Mouse (Mus musculus) hindbrain, embryonic 12.5 days (tissue): ENCODE results near the gene Ust. TPM values are rescaled to one million over a fixed set of nuclear protein-coding genes. Genes with fewer than 3 reads are reported as not detected.

Source experiments
- ATAC-seq: fragments of 200-750 bp; cut with Nextera tagmentation; 2 replicates; pipeline ENCODE4 v1.8.0; 2017; ENCODE audit warnings: moderate TSS enrichment; ENCODE audit not compliant: low FRiP score
- H3K27ac ChIP-seq: fragments of 300-500 bp; sonication (generic); 2 replicates; pipeline ENCODE4 v1.5.1; 2016; ENCODE audit warnings: mild to moderate bottlenecking
- H3K27me3 ChIP-seq: fragments of 300-500 bp; sonication (generic); 2 replicates; pipeline ENCODE4 v1.6.1; 2016; ENCODE audit warnings: mild to moderate bottlenecking
- H3K36me3 ChIP-seq: fragments of 300-500 bp; sonication (generic); 2 replicates; pipeline ENCODE4 v1.6.1; 2016; ENCODE audit warnings: mild to moderate bottlenecking
- H3K4me1 ChIP-seq: fragments of 300-500 bp; sonication (generic); 2 replicates; pipeline ENCODE4 v1.6.1; 2016
- H3K4me2 ChIP-seq: fragments of 300-500 bp; sonication (generic); replicated peaks from 2 replicates; pipeline ENCODE4 v1.6.1; 2016; ENCODE audit warnings: mild to moderate bottlenecking
- H3K4me3 ChIP-seq: fragments of 300-500 bp; sonication (generic); 2 replicates; pipeline ENCODE4 v1.5.1; 2016; ENCODE audit warnings: mild to moderate bottlenecking
- H3K9ac ChIP-seq: fragments of 300-500 bp; sonication (generic); 2 replicates; pipeline ENCODE4 v1.6.1; 2016; ENCODE audit warnings: mild to moderate bottlenecking, moderate library complexity
- H3K9me3 ChIP-seq: fragments of 300-500 bp; sonication (generic); replicated peaks from 2 replicates; pipeline ENCODE4 v1.6.1; 2016; ENCODE audit warnings: mild to moderate bottlenecking
- WGBS: fragments of 180-500 bp; shearing (Covaris S2); methylation state at CpG from one replicate; pipeline ENCODE4 v1.1.7; 2016; 5-methylcytosine and 5-hydroxymethylcytosine counted together
- polyA plus RNA-seq: library from polyadenylated mRNA; unstranded; fragments of >200 nt; fragmentation: Nextera tagmentation; extraction: Ambion mirVana; gene quantifications from 2 replicates; pipeline ENCODE4 v1.2.1, GENCODE M21; 2016

Gene Ust
- polyA plus RNA-seq, 1 experiment from 2014 or later = 4.4 TPM

- Histone ChIP-seq H3K4me2 (no peak overlapping the region), H3K27ac (no peak overlapping the region), H3K9me3 (no peaks in the 10 kb centered on the region), H3K27me3 (no peaks in the 10 kb centered on the region), H3K9ac (no peak overlapping the region), H3K4me3 (no peak overlapping the region), H3K36me3 (no peaks in the 10 kb centered on the region), H3K4me1 (peaks cover 5% of the 10 kb centered on the region; the same call in 1 of the 2 replicates)
- 94% methylated on average over 9 of the region's 9 CpGs for WGBS
- no peak for ATAC-seq
Observed at GRCm38 (mm10) chr10:8199026-8199756, 319.4 kb downstream of the Ust start.

GRCm38 (mm10) chr10:8197661-8198060 is 321.0 kb downstream of the Ust start:
- Histone ChIP-seq H3K9me3 (no peaks in the 10 kb centered on the region), H3K4me2 (no peak overlapping the region), H3K27ac (no peak overlapping the region), H3K4me3 (no peak overlapping the region), H3K27me3 (no peaks in the 10 kb centered on the region), H3K9ac (no peak overlapping the region), H3K36me3 (no peaks in the 10 kb centered on the region), H3K4me1 (peaks cover 5% of the 10 kb centered on the region; the same call in 1 of the 2 replicates)
- no peak for ATAC-seq
- WGBS = 56% methylated on average over 2 of the region's 2 CpGs

- H3K4me2 ChIP-seq = no peak overlapping the region
- H3K4me3 ChIP-seq = no peak overlapping the region
- H3K27me3 ChIP-seq = no peaks in the 10 kb centered on the region
- 8% methylated on average over 2 of the region's 2 CpGs for WGBS
- H3K9ac ChIP-seq = no peak overlapping the region
- peaks cover 5% of the 10 kb centered on the region; the same call in 1 of the 2 replicates for H3K4me1 ChIP-seq
- H3K36me3 ChIP-seq = no peaks in the 10 kb centered on the region
- no peak overlapping the region for H3K27ac ChIP-seq
- peak; percentile 92 for ATAC-seq
- no peaks in the 10 kb centered on the region for H3K9me3 ChIP-seq
Observed at GRCm38 (mm10) chr10:8196300-8196699, 322.3 kb downstream of the Ust start.

GRCm38 (mm10) chr10:8195730-8196129 is 322.9 kb downstream of the Ust start:
- no peaks in the 10 kb centered on the region for H3K27me3 ChIP-seq
- H3K27ac ChIP-seq = no peak overlapping the region
- WGBS = 59% methylated on average over 6 of the region's 6 CpGs
- no peak overlapping the region for H3K4me3 ChIP-seq
- H3K9ac ChIP-seq = no peak overlapping the region
- no peaks in the 10 kb centered on the region for H3K9me3 ChIP-seq
- H3K4me1 ChIP-seq = peaks cover 5% of the 10 kb centered on the region; the same call in 1 of the 2 replicates
- ATAC-seq = peak; percentile 23; the same call in 1 of the 2 replicates
- H3K4me2 ChIP-seq = no peak overlapping the region
- H3K36me3 ChIP-seq = no peaks in the 10 kb centered on the region

GRCm38 (mm10) chr10:8189331-8189981 is 329.2 kb downstream of the Ust start:
- no peak for ATAC-seq
- Histone ChIP-seq H3K27ac (no peak overlapping the region), H3K27me3 (no peaks in the 10 kb centered on the region), H3K9me3 (no peaks in the 10 kb centered on the region), H3K4me3 (no peak overlapping the region), H3K9ac (no peak overlapping the region), H3K4me2 (no peak overlapping the region), H3K4me1 (no peaks in the 10 kb centered on the region), H3K36me3 (no peaks in the 10 kb centered on the region)
- 87% methylated on average over 5 of the region's 5 CpGs for WGBS

GRCm38 (mm10) chr10:8185586-8185985 is 333.0 kb downstream of the Ust start:
- ATAC-seq = no peak
- no peaks in the 10 kb centered on the region for H3K36me3 ChIP-seq
- no peak overlapping the region for H3K4me2 ChIP-seq
- H3K27me3 ChIP-seq = no peaks in the 10 kb centered on the region
- no peak overlapping the region for H3K9ac ChIP-seq
- H3K27ac ChIP-seq = no peak overlapping the region
- no peaks in the 10 kb centered on the region for H3K4me1 ChIP-seq
- no peaks in the 10 kb centered on the region for H3K9me3 ChIP-seq
- WGBS = 78% methylated on average over 4 of the region's 4 CpGs
- no peak overlapping the region for H3K4me3 ChIP-seq

- Histone ChIP-seq H3K27ac (no peak overlapping the region), H3K9me3 (no peaks in the 10 kb centered on the region), H3K4me2 (no peak overlapping the region), H3K36me3 (no peaks in the 10 kb centered on the region), H3K9ac (no peak overlapping the region), H3K27me3 (no peaks in the 10 kb centered on the region), H3K4me3 (no peak overlapping the region), H3K4me1 (no peaks in the 10 kb centered on the region)
- no peak for ATAC-seq
- 81% methylated on average over 9 of the region's 9 CpGs for WGBS
Observed at GRCm38 (mm10) chr10:8184711-8185110, 333.9 kb downstream of the Ust start.

GRCm38 (mm10) chr10:8183171-8183570 is 335.5 kb downstream of the Ust start:
- ATAC-seq = no peak
- H3K36me3 ChIP-seq = no peaks in the 10 kb centered on the region
- 76% methylated on average over 7 of the region's 7 CpGs for WGBS
- no peak overlapping the region for H3K4me2 ChIP-seq
- no peaks in the 10 kb centered on the region for H3K9me3 ChIP-seq
- H3K27me3 ChIP-seq = no peaks in the 10 kb centered on the region
- no peak overlapping the region for H3K4me3 ChIP-seq
- H3K9ac ChIP-seq = no peak overlapping the region
- H3K27ac ChIP-seq = no peak overlapping the region
- no peaks in the 10 kb centered on the region for H3K4me1 ChIP-seq

- H3K36me3 ChIP-seq = no peaks in the 10 kb centered on the region
- no peak overlapping the region for H3K4me2 ChIP-seq
- no peak overlapping the region for H3K4me3 ChIP-seq
- H3K27ac ChIP-seq = no peak overlapping the region
- H3K4me1 ChIP-seq = peaks cover 5% of the 10 kb centered on the region
- no peak overlapping the region for H3K9ac ChIP-seq
- no peaks in the 10 kb centered on the region for H3K27me3 ChIP-seq
- no peak for ATAC-seq
- 86% methylated on average over 4 of the region's 4 CpGs for WGBS
- H3K9me3 ChIP-seq = no peaks in the 10 kb centered on the region
Observed at GRCm38 (mm10) chr10:8181596-8182185, 336.9 kb downstream of the Ust start.

- ATAC-seq = no peak
- Histone ChIP-seq H3K4me2 (no peak overlapping the region), H3K27ac (no peak overlapping the region), H3K4me1 (peaks cover 32% of the 10 kb centered on the region), H3K9me3 (no peaks in the 10 kb centered on the region), H3K9ac (no peak overlapping the region), H3K4me3 (no peak overlapping the region), H3K36me3 (no peaks in the 10 kb centered on the region), H3K27me3 (no peaks in the 10 kb centered on the region)
- WGBS = 74% methylated on average over 5 of the region's 5 CpGs
Observed at GRCm38 (mm10) chr10:8177618-8178017, 341.0 kb downstream of the Ust start.

GRCm38 (mm10) chr10:8176351-8177053 is 342.1 kb downstream of the Ust start:
- Histone ChIP-seq H3K9ac (no peak overlapping the region), H3K4me3 (no peak overlapping the region), H3K27me3 (no peaks in the 10 kb centered on the region), H3K4me1 (peaks cover 32% of the 10 kb centered on the region), H3K36me3 (no peaks in the 10 kb centered on the region), H3K9me3 (no peaks in the 10 kb centered on the region), H3K4me2 (no peak overlapping the region), H3K27ac (0 out of 2 replicates have a peak overlapping the region, but pooled peaks have one; percentile 55)
- ATAC-seq = peak; percentile 21; the same call in 1 of the 2 replicates
- WGBS = 36% methylated on average over 13 of the region's 13 CpGs

- Histone ChIP-seq H3K27me3 (no peaks in the 10 kb centered on the region), H3K4me1 (peaks cover 32% of the 10 kb centered on the region), H3K4me2 (no peak overlapping the region), H3K4me3 (no peak overlapping the region), H3K27ac (0 out of 2 replicates have a peak overlapping the region, but pooled peaks have one; percentile 55), H3K9me3 (no peaks in the 10 kb centered on the region), H3K36me3 (no peaks in the 10 kb centered on the region), H3K9ac (no peak overlapping the region)
- 75% methylated on average over 3 of the region's 3 CpGs for WGBS
- ATAC-seq = 0 out of 2 replicates have a peak, but pooled peaks have one; percentile 4
Observed at GRCm38 (mm10) chr10:8176008-8176350, 342.6 kb downstream of the Ust start.
